Mouse (Mus musculus) adrenal gland, postnatal 10 days (tissue): Measurements from ENCODE around the gene Spata13. TPM values are rescaled to one million over a fixed set of nuclear protein-coding genes. Genes with fewer than 3 reads are reported as not detected.

ENCODE experiments used
- DNase-seq: peaks from one replicate; pipeline ENCODE4 v3.0.0; 2021; ENCODE audit warnings: mixed read lengths
- total RNA-seq, 2 experiments: library from RNA; stranded (reverse); gene quantifications; 2 replicates each; pipeline ENCODE4 v1.2.3; 2021

Gene Spata13
- total RNA-seq, 2 experiments from 2014 or later = 79.0 to 103 TPM

GRCm38 (mm10) chr14:60676625-60677314, 43.0 kb downstream of the Spata13 start:
- no peak for DNase-seq

GRCm38 (mm10) chr14:60682361-60683023, 48.7 kb downstream of the Spata13 start:
- DNase-seq = peak; percentile 92

DNA sequence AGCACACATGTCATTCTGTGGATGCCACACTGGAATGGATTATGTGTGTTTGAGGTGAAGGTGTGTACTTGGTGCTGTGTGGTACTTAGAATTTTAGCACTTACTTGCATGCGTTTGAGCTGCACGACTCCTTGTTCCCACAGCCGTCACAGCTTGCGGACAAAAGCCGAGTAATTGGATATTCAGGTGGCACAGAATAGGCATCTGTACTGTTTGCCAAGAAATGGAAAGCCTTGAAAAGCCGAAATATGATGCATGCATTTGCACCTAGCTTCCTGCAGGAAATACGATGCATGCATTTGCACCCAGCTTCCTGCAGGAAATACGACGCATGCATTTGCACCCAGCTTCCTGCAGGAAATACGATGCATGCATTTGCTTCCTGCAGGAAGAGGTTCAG, 50.2 kb downstream of the Spata13 start:
- DNase-seq = no peak

DNA sequence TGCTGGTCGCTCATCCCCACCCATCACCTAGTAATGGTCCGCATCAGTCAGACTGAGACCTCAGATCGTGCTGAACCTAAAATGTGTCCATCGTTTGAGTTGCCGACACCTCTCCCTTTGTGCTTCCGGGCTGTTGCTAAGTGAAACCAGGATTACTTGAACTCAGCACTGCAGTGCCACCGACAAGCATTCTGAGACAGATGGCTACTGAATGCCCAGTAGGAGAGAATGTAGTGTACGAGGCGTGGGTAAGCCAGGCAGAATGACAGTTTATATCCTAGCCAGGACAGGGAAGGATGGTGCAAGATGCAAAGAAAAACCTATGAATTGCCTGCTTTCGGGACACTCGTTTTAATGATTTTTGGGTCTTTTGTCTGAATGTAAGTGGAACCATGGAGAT, 52.9 kb downstream of the Spata13 start:
- no peak for DNase-seq

GRCm38 (mm10) chr14:60687241-60687640, 53.4 kb downstream of the Spata13 start:
- DNase-seq = no peak

GRCm38 (mm10) chr14:60688509-60689205, 54.9 kb downstream of the Spata13 start:
- DNase-seq = peak; percentile 76

- no peak for DNase-seq
These were observed 56.0 kb downstream of the Spata13 start for GRCm38 (mm10) chr14:60689768-60690167.

DNA sequence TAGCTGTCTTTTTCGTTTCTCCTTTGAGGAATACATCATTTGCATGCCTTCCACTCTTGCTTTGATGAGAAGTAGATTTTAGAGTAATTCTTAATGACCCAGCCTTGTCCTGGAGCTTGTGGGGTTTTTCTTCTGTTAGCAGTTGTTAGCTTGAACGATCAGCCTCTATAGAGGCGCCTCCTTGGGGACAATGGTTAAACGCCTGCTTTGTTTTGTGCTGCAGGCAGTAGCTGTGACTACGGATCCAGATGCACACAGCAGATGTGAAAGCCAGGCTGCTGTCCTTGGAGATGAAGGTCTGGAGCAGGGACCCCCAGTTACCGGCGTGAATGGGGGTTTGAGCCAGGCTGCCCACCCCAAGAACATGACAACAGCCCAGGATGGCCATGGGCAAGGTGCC, 56.8 kb downstream of the Spata13 start:
- no peak for DNase-seq

GRCm38 (mm10) chr14:60693122-60693536, 59.3 kb downstream of the Spata13 start:
- DNase-seq = no peak

- DNase-seq = no peak
These were observed 59.9 kb downstream of the Spata13 start for GRCm38 (mm10) chr14:60693666-60694065.

GRCm38 (mm10) chr14:60694215-60694997, 60.6 kb downstream of the Spata13 start:
- DNase-seq = peak; percentile 78

DNA sequence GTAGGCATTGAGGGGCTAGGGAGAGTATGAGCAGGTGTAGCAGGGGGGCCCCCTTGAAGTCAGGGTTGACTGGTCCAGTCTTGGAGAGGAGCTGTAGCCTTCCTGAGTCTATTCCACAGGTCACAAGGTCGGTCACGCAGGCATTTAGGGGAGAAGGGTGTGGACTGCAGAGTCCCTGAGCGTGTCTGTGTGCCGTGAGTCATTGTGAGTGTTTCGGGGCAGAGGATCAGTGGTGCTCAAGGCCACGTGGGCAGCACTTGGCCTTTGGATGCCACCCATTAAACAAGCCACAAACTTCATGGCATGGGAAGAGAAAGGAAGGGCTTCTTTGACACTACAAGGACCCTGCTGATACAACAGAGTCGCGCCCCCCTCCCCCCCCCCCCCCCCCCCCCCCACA, 63.5 kb downstream of the Spata13 start:
- DNase-seq = peak; percentile 54

- no peak for DNase-seq
These were observed 65.2 kb downstream of the Spata13 start for GRCm38 (mm10) chr14:60698980-60699379.

DNA sequence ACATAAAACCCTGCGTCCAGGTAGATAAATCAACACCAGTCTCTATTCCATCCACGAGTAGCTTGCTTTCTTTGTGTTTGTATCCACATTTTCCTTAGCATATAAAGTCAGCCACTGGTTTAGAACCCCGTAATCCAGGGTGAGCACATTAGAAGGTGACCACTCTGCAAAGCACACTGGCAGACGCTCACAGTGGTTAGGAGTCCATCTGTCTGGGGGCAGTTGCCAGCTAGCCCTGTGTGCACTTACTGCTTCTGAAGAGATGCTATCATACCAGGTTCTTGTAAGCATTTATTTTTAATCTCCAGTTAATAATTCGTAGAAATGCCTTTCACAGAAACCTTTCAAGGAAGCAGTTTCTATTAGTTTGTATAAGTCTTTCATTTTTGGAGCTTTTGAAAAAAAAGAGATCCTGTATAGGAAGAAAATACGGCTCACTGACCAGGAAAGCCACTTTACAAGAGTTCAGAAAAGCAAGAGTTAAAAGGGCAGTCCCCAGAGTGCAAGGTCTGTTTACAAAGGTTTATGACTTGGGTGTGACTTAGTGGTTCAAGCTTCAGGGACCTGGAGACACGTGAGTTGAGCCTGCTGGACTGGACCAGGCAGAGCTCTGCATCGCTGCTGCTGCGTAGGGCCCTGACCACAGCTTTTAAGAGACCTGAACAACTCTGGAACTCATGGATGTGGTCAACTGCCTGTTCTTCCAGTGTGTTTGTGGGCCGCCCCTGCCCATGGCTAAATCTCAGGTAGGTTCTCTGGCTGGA, 68.8 kb downstream of the Spata13 start:
- no peak for DNase-seq

DNA sequence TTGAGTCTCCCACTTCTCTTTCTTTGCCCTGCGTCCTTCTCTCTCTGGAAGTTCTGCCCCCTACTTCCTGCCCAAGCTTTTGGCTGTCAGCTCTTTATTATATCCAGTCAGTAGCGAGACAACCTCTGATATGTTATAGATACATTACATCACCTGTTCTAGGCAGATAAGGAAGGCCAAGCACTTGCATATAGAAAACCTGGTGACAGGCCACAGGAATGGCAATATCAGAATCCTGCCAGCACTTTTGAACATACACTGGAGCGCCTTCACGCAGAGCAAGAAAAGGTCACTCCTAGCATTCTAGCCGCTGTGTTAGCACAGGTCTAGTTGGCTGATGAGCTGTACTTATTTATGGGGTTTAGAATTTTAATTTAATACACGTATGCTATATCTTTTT, 70.7 kb downstream of the Spata13 start:
- no peak for DNase-seq

- DNase-seq = peak; percentile 47
These were observed 71.2 kb downstream of the Spata13 start for GRCm38 (mm10) chr14:60704961-60705360.

DNA sequence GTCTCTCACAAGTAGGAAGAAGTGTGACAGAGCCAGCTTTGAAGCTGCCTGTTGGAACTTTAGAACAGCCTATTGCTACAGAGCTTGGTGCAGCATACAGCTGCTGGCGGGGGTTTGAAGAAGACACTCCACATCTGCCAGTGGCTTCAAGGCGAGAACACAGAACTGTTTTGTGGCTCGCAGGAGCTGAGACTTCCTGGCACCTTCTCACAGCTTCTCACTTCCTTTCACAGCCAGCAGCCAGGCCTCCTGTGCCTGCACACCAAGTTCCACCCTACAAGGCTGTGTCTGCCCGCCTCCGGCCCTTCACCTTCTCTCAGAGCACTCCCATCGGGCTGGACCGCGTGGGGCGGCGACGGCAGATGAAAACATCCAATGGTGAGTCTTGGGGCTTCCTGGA, 75.4 kb downstream of the Spata13 start:
- no peak for DNase-seq

- DNase-seq = no peak
These were observed 75.9 kb downstream of the Spata13 start for GRCm38 (mm10) chr14:60709749-60710148.

- DNase-seq = no peak
These were observed 77.4 kb downstream of the Spata13 start for GRCm38 (mm10) chr14:60711161-60711560.

DNA sequence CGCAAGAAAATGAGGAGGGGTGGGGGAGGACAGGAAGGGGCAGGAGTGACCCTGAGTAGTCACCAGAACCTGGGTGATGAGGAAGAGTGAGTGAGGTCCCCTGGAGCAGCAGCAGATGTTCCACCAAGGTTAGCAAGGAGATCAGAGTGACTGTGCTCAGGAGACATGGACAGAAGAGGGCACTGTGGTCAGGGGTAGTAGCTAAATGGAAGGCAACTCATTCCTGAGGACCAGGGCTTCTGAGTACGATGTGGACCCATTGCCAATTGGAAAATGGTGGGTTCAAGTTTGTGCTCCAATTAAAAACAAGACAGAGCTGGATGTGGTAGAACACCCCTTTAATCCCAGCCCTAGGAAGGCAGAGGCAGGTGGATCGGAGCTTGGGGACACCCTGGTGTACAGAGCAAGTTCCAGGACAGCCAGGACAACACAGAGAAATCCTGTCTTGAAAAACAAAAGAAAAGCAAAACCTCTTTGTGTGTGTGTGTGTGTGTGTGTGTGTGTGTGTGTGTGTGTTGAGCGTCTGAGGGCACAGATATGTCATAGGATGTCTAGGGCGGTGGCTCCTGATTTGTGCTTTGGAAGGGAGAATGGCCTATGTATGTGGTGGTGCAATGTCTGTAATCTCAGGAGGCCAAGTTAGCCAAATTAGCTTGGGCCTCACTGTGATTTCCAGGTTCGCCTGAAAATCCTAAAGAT, 77.9 kb downstream of the Spata13 start:
- DNase-seq = no peak

DNA sequence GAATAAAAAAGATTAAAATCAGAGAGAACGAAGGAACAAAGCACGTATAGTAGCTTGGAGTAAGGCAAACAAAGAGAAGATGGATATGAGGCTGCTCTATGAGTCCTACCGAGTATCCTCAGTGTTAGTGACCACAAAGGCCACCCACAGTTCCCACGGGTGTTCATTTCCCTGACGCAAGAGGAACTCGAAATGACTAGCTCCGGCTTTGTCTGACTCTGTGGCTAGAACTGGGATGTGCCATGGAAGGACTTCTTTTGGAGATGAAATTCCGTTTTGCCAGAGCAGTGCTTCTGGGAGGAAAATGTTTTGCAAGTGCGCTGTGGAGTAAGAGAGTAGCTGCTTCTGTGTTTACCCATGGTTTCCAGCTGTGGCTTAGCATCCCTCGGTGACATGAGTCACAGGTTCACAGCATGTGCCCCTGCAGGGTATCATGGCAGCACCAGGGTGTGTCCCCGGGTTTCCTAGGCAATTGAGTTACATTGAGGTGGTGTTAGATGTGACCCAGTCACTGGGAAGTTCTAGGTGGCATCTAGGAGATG, 78.6 kb downstream of the Spata13 start:
- DNase-seq = no peak
